Mouse (Mus musculus) ES-Bruce4 (cell line): ENCODE measurements around the gene Hsd17b11.
"Not testable (repeated sequence)": the region's sequence is repeated elsewhere in the genome, so short reads cannot be mapped to it uniquely, and the experiment has no call there.

Source experiments
- CTCF ChIP-seq: IDR thresholded peaks from one replicate; pipeline ENCODE4 v1.8.1; 2011; ENCODE audit warnings: low read depth, low read length
- EP300 ChIP-seq: IDR thresholded peaks from 2 replicates; pipeline ENCODE4 v1.6.1; 2011; ENCODE audit warnings: low read depth, low read length; ENCODE audit not compliant: insufficient read depth

- TF ChIP-seq EP300, CTCF: not testable (repeated sequence)
Observed at GRCm38 (mm10) chr5:104024193-104024592, 2.5 kb upstream of the Hsd17b11 start.
